Mouse (Mus musculus) testis, adult 2 months (tissue): Measurements from ENCODE around the gene Six6.

Experiments used
- CTCF ChIP-seq: fragments of 200-500 bp; IDR thresholded peaks from 2 replicates; pipeline ENCODE4 v1.5.1; 2012; ENCODE audit warnings: low read depth, mild to moderate bottlenecking, inconsistent platforms, low read length, moderate library complexity; ENCODE audit not compliant: control insufficient read depth, insufficient read depth, insufficient replicate concordance
- POLR2A ChIP-seq: fragments of 200-500 bp; IDR thresholded peaks from 2 replicates; pipeline ENCODE4 v1.6.1; 2012; ENCODE audit warnings: low read depth, mild to moderate bottlenecking, inconsistent platforms, low read length, moderate library complexity; ENCODE audit not compliant: control insufficient read depth

- TF ChIP-seq POLR2A (no peak), CTCF (no peak)
Measured at GRCm38 (mm10) chr12:72979236-72979635, 39.5 kb downstream of the Six6 start.
